Mouse (Mus musculus) kidney, embryonic 16.5 days (tissue): Measurements from ENCODE around the gene Sema5a. TPM values are rescaled to one million over a fixed set of nuclear protein-coding genes. Genes with fewer than 3 reads are reported as not detected.

Experiments used
- ATAC-seq: fragments of 200-750 bp; cut with Nextera tagmentation; 2 replicates; pipeline ENCODE4 v1.8.0; 2017; ENCODE audit warnings: moderate TSS enrichment; ENCODE audit not compliant: low FRiP score, low TSS enrichment
- H3K27ac ChIP-seq: fragments of 300-500 bp; sonication (generic); 2 replicates; pipeline ENCODE4 v1.5.1; 2014; ENCODE audit warnings: low read length
- H3K27me3 ChIP-seq: fragments of 300-500 bp; sonication (generic); 2 replicates; pipeline ENCODE4 v1.6.1; 2014; ENCODE audit warnings: low read length, control low read depth, mixed read lengths; ENCODE audit not compliant: insufficient read depth
- H3K36me3 ChIP-seq: fragments of 300-500 bp; sonication (generic); 2 replicates; pipeline ENCODE4 v1.6.1; 2014; ENCODE audit warnings: low read length, control low read depth, mixed read lengths; ENCODE audit not compliant: insufficient read depth
- H3K4me1 ChIP-seq: fragments of 300-500 bp; sonication (generic); 2 replicates; pipeline ENCODE4 v1.6.1; 2014; ENCODE audit warnings: low read length, control low read depth, mixed read lengths; ENCODE audit not compliant: insufficient read depth
- H3K4me2 ChIP-seq: fragments of 300-500 bp; sonication (generic); replicated peaks from 2 replicates; pipeline ENCODE4 v1.6.1; 2014; ENCODE audit warnings: low read depth, low read length
- H3K4me3 ChIP-seq: fragments of 300-500 bp; sonication (generic); 2 replicates; pipeline ENCODE4 v1.5.1; 2014; ENCODE audit warnings: mild to moderate bottlenecking, low read length
- H3K9ac ChIP-seq: fragments of 300-500 bp; sonication (generic); replicated peaks from 2 replicates; pipeline ENCODE4 v1.6.1; 2014; ENCODE audit warnings: low read length
- H3K9me3 ChIP-seq: fragments of 300-500 bp; sonication (generic); 2 replicates; pipeline ENCODE4 v1.6.1; 2016; ENCODE audit warnings: low read length, control low read depth
- WGBS: fragments of 180-500 bp; shearing (Covaris S2); extraction: QIAGEN DNeasy Blood & Tissue Kit; methylation state at CpG from one replicate; pipeline ENCODE4 v1.1.7; 2014; 5-methylcytosine and 5-hydroxymethylcytosine counted together
- polyA plus RNA-seq: library from polyadenylated mRNA; unstranded; fragments of >200 nt; fragmentation: Nextera tagmentation; extraction: Ambion mirVana; gene quantifications from 2 replicates; pipeline ENCODE4 v1.2.1, GENCODE M21; 2015

Sema5a gene
- polyA plus RNA-seq, 1 experiment from 2014 or later = 26.0 TPM

GRCm38 (mm10) chr15:32333456-32333855 is 88.8 kb downstream of the Sema5a start:
- Histone ChIP-seq H3K4me3 (no peak overlapping the region), H3K4me2 (no peak overlapping the region), H3K27ac (no peak overlapping the region), H3K27me3 (no peaks in the 10 kb centered on the region), H3K9ac (no peak overlapping the region), H3K4me1 (peaks cover 4% of the 10 kb centered on the region; the same call in 1 of the 2 replicates), H3K36me3 (no peaks in the 10 kb centered on the region), H3K9me3 (no peaks in the 10 kb centered on the region)
- WGBS = 83% methylated on average over 2 of the region's 2 CpGs
- no peak for ATAC-seq

DNA sequence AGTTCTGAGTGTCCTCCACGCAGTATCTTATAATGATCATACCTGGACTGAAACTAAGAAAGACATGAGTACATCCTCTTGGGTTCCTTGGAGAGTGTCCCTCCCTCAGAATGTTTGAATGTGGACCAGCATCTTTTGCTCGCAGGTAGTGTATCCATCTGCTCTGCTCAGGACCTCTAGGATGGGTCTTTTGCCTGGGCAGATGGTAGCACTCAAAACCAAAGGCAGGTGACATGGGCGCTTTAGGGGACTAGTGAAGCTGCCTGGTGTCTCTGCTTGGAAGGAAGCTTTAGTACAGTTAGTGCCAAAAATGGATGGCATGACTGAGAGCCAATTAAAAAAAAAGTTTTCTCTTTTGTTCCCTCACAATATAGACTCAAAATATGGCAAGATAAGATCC is 93.2 kb downstream of the Sema5a start:
- ATAC-seq = no peak
- H3K9ac ChIP-seq = no peak overlapping the region
- H3K36me3 ChIP-seq = no peaks in the 10 kb centered on the region
- H3K9me3 ChIP-seq = no peaks in the 10 kb centered on the region
- 0 out of 2 replicates have a peak, but pooled peaks cover 5% of the 10 kb centered on the region for H3K4me1 ChIP-seq
- 91% methylated on average over 3 of the region's 3 CpGs for WGBS
- no peaks in the 10 kb centered on the region for H3K27me3 ChIP-seq
- no peak overlapping the region for H3K4me2 ChIP-seq
- no peak overlapping the region for H3K27ac ChIP-seq
- H3K4me3 ChIP-seq = no peak overlapping the region

DNA sequence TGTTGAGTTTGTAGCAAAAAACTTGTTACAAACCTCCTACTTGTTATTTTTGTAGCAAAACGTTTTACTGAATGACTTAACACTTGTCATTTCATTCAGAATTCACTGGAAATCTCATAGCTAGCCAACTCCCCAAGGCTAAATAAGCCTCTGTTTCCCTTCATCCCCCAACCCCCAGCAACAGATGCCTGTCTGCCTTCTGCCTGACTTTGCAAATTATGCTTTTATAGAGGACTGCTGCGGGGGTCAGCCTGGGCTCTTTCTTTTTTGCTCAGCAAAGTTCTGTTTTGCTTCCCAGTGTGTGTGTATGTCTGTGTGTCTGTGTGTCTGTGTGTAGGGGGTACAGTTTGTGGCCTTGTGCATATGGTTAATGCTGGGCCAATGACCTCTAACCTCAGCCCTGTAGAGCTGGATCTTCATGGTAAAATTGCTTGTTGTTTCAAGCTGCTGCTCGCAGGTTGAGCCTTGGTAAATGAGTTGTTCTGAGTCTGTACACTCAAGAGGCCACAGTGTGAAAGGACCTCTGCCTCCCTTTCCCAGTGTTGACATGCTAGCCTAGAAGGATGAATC is 94.2 kb downstream of the Sema5a start:
- WGBS = 48% methylated on average over 3 of the region's 3 CpGs
- Histone ChIP-seq H3K4me3 (no peak overlapping the region), H3K36me3 (no peaks in the 10 kb centered on the region), H3K4me2 (no peak overlapping the region), H3K9me3 (no peaks in the 10 kb centered on the region), H3K9ac (no peak overlapping the region), H3K27ac (no peak overlapping the region), H3K27me3 (no peaks in the 10 kb centered on the region), H3K4me1 (0 out of 2 replicates have a peak, but pooled peaks cover 5% of the 10 kb centered on the region)
- ATAC-seq = no peak

DNA sequence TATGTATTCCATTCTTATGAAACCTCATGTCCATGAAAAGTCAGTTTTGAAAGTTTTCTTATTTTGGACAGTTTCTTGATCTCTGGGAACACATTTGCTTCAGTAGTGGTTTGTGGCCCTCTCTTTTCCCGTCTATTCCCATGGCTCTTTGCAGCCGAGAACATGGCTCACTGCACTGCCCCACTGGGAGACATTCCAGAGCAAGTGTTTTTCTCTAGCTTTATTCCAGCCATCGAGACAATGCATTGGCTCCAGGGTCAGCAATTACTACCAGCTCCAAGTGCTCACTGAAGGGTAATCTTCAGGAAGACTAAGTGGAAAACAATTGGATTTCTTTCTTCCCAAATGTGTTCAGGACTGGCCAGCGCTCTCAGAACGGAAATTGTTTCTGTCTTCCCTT is 94.8 kb downstream of the Sema5a start:
- 0 out of 2 replicates have a peak, but pooled peaks cover 5% of the 10 kb centered on the region for H3K4me1 ChIP-seq
- ATAC-seq = no peak
- no peak overlapping the region for H3K4me3 ChIP-seq
- 59% methylated on average over 5 of the region's 5 CpGs for WGBS
- no peak overlapping the region for H3K9ac ChIP-seq
- H3K27me3 ChIP-seq = no peaks in the 10 kb centered on the region
- no peak overlapping the region for H3K4me2 ChIP-seq
- H3K9me3 ChIP-seq = no peaks in the 10 kb centered on the region
- no peaks in the 10 kb centered on the region for H3K36me3 ChIP-seq
- no peak overlapping the region for H3K27ac ChIP-seq

GRCm38 (mm10) chr15:32341423-32341822 is 96.8 kb downstream of the Sema5a start:
- Histone ChIP-seq H3K9me3 (no peaks in the 10 kb centered on the region), H3K4me2 (no peak overlapping the region), H3K27me3 (no peaks in the 10 kb centered on the region), H3K9ac (no peak overlapping the region), H3K4me3 (no peak overlapping the region), H3K27ac (no peak overlapping the region), H3K36me3 (no peaks in the 10 kb centered on the region), H3K4me1 (0 out of 2 replicates have a peak, but pooled peaks cover 5% of the 10 kb centered on the region)
- 81% methylated on average over 2 of the region's 2 CpGs for WGBS
- ATAC-seq = no peak

DNA sequence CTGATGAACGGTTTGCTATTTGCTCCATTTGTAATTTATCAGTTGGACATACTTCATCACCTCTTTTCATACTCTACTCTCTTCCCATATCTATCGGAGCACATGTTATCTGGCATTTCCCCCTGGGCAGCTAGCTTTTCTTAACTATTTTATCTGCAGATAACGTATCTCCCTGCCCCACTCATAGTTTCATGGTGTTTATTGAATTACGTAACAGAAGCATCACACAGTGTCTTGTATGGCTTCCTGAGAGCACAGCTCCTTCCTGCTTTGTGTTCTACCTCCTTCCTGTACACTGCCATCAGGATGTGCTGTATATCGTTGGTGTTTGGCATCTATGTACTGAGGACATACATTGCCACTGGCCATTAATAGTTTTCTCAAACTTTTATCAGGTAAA is 98.9 kb downstream of the Sema5a start:
- Histone ChIP-seq H3K4me1 (0 out of 2 replicates have a peak, but pooled peaks cover 5% of the 10 kb centered on the region), H3K9me3 (no peaks in the 10 kb centered on the region), H3K4me3 (no peak overlapping the region), H3K4me2 (no peak overlapping the region), H3K9ac (no peak overlapping the region), H3K27ac (no peak overlapping the region), H3K27me3 (no peaks in the 10 kb centered on the region), H3K36me3 (no peaks in the 10 kb centered on the region)
- no peak for ATAC-seq
- 84% methylated on average over 5 of the region's 5 CpGs for WGBS

DNA sequence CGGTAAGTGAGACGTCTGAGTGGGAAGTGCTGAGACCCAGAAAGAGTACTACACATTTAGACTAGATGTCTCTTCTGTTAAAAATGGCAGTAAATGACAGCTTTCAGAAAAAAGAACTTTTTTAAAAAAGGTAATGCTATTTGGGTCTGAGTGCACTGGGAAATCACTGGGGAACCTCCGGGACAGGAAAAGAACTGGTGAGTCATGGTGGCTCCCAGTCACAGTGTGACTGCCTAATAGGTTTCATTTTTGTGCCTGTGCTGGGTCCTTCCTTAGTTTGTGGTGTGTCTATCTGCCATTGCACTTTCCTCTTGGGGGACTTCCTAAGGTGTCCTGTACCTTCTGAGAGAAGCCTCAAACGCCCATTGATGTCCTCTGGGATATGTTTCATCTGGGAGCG is 102.7 kb downstream of the Sema5a start:
- Histone ChIP-seq H3K4me2 (no peak overlapping the region), H3K4me3 (no peak overlapping the region), H3K27ac (no peak overlapping the region), H3K9me3 (no peaks in the 10 kb centered on the region), H3K9ac (no peak overlapping the region), H3K4me1 (no peaks in the 10 kb centered on the region), H3K36me3 (no peaks in the 10 kb centered on the region), H3K27me3 (no peaks in the 10 kb centered on the region)
- no peak for ATAC-seq
- 68% methylated on average over 5 of the region's 5 CpGs for WGBS

GRCm38 (mm10) chr15:32349276-32349675 is 104.7 kb downstream of the Sema5a start:
- Histone ChIP-seq H3K4me2 (no peak overlapping the region), H3K4me3 (no peak overlapping the region), H3K27me3 (no peaks in the 10 kb centered on the region), H3K4me1 (no peaks in the 10 kb centered on the region), H3K27ac (no peak overlapping the region), H3K9me3 (no peaks in the 10 kb centered on the region), H3K36me3 (no peaks in the 10 kb centered on the region), H3K9ac (no peak overlapping the region)
- 88% methylated on average over 5 of the region's 5 CpGs for WGBS
- ATAC-seq = no peak

- WGBS = 62% methylated on average over 8 of the region's 8 CpGs
- Histone ChIP-seq H3K36me3 (no peaks in the 10 kb centered on the region), H3K27ac (no peak overlapping the region), H3K4me2 (no peak overlapping the region), H3K4me3 (no peak overlapping the region), H3K9me3 (no peaks in the 10 kb centered on the region), H3K27me3 (no peaks in the 10 kb centered on the region), H3K4me1 (no peaks in the 10 kb centered on the region), H3K9ac (no peak overlapping the region)
- ATAC-seq = no peak
These were observed 108.4 kb downstream of the Sema5a start for GRCm38 (mm10) chr15:32352995-32353394.

GRCm38 (mm10) chr15:32353513-32353912 is 108.9 kb downstream of the Sema5a start:
- H3K4me3 ChIP-seq = no peak overlapping the region
- H3K4me2 ChIP-seq = no peak overlapping the region
- H3K36me3 ChIP-seq = no peaks in the 10 kb centered on the region
- H3K9me3 ChIP-seq = no peaks in the 10 kb centered on the region
- H3K27ac ChIP-seq = no peak overlapping the region
- ATAC-seq = no peak
- 83% methylated on average over 5 of the region's 5 CpGs for WGBS
- H3K4me1 ChIP-seq = no peaks in the 10 kb centered on the region
- H3K27me3 ChIP-seq = no peaks in the 10 kb centered on the region
- H3K9ac ChIP-seq = no peak overlapping the region
